ENCODE assay signal across 26 mouse cellular contexts in the genomic region with DNA sequence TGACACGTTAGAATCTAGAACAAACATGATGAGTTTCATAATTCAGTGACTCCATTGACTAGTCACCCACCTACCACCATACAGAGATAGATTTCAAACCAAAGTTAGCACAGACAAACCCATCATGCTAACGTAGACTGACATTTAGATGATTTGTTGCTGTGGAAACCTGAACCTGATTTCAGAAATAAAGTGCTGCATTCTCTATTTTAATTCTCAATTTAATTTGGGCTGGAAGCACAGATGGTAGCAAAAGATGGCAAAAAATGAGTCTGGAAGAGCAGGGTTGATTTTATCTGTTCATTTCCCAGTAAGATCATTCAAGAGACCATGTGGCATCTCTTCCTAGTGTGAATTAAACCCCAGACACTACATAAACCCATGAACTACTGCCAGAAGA.
A peak's percentile ranks its signal among the peaks of the same experiment; 100 is the strongest.
DNase-seq lines count a peak whose midpoint lies in the region; ATAC-seq and TF ChIP-seq lines count a peak whose summit lies in the region.
"Had no signal": no experiment of that assay in that cellular context is flagged by ENCODE, and none has a peak within 500 bp of the region (broad histone marks: within the 10 kb centered on the region; RNA-seq: fewer than 3 reads in every experiment).

No protein-coding gene starts in this region.

- peak; percentile 26 to 78 for DNase-seq in layer of hippocampus, adult 18-20 months (ENCODE audit: low spot score in 2 of 2)
- no peak for DNase-seq in layer of hippocampus, postnatal 25 days (ENCODE audit: extremely low spot score in 1 of 2, low spot score in 1 of 2)
- DNase-seq in layer of hippocampus, adult 2 months (ENCODE audit: low spot score in 2 of 2) = peak; percentile 55 to 77
- peak; percentile 22 to 94 for DNase-seq in left cerebral cortex, postnatal 25 days (ENCODE audit: low spot score in 2 of 2)
- no peak for DNase-seq in heart, postnatal 25 days (ENCODE audit: low spot score)
- DNase-seq: adrenal gland, adult 8-10 months; cerebellum, adult 11 months; gastrocnemius, postnatal 10 days; heart, adult 11 months; heart, postnatal 14 days; kidney, adult 11 months; lung, adult 2 months; midbrain, embryonic 14.5 days; right cerebral cortex, postnatal 14 days; thymus, postnatal 14 days had no signal

- no peak overlapping the region for H3K27ac ChIP-seq in forebrain, embryonic 13.5 days
- no peak overlapping the region for H3K27ac ChIP-seq in forebrain, embryonic 15.5 days (replicated peaks)
- no peak overlapping the region for H3K27ac ChIP-seq in layer of hippocampus, adult 2 months
- H3K27ac ChIP-seq: embryonic facial prominence, embryonic 15.5 days; hindbrain, embryonic 15.5 days; limb, embryonic 12.5 days; liver, embryonic 12.5 days had no signal

- TF ChIP-seq CTCF in layer of hippocampus, adult 2 months (conservative IDR thresholded peaks at IDR 0.05) = no peak

- no peaks in the 10 kb centered on the region for H3K4me1 ChIP-seq in forebrain, embryonic 13.5 days
- no peaks in the 10 kb centered on the region for H3K4me1 ChIP-seq in forebrain, embryonic 15.5 days
- H3K4me1 ChIP-seq: embryonic facial prominence, embryonic 15.5 days; heart, embryonic 12.5 days; hindbrain, embryonic 15.5 days; limb, embryonic 12.5 days; liver, embryonic 12.5 days; megakaryocyte, embryonic 14.5 days had no signal

- no peak overlapping the region for H3K4me3 ChIP-seq in forebrain, embryonic 13.5 days
- no peak overlapping the region for H3K4me3 ChIP-seq in forebrain, embryonic 15.5 days
- no peak overlapping the region for H3K4me3 ChIP-seq in layer of hippocampus, adult 2 months
- H3K4me3 ChIP-seq: embryonic facial prominence, embryonic 15.5 days; heart, embryonic 12.5 days; hindbrain, embryonic 15.5 days; limb, embryonic 12.5 days; liver, embryonic 12.5 days; megakaryocyte, embryonic 14.5 days; myocyte had no signal

- H3K9ac ChIP-seq in forebrain, embryonic 13.5 days = no peak overlapping the region
- no peak overlapping the region for H3K9ac ChIP-seq in forebrain, embryonic 15.5 days (replicated peaks)
- H3K9ac ChIP-seq: embryonic facial prominence, embryonic 15.5 days; heart, embryonic 12.5 days; hindbrain, embryonic 15.5 days; limb, embryonic 12.5 days; liver, embryonic 12.5 days had no signal

- H3K27me3 ChIP-seq in forebrain, embryonic 13.5 days = no peaks in the 10 kb centered on the region
- H3K27me3 ChIP-seq in forebrain, embryonic 15.5 days = no peaks in the 10 kb centered on the region
- H3K27me3 ChIP-seq: embryonic facial prominence, embryonic 15.5 days; heart, embryonic 12.5 days; hindbrain, embryonic 15.5 days; limb, embryonic 12.5 days; liver, embryonic 12.5 days; megakaryocyte, embryonic 14.5 days; Patski had no signal

- ATAC-seq in forebrain, embryonic 13.5 days = peak; percentile 38; the same call in 1 of the 2 replicates
- ATAC-seq in forebrain, embryonic 15.5 days (replicated peaks) = no peak; the same call in 1 of the 2 replicates
- no peak for ATAC-seq in inflammation-experienced regulatory T-cells, adult 6 months
- ATAC-seq: liver, embryonic 12.5 days; Patski had no signal

- intact Hi-C loops in left cerebral cortex, postnatal 25 days (cut with DNase I) = loop anchor here (1.0 to 10.0 kb wide), 2 partner anchors 25 to 702 kb away; partner anchors contain the start of gene Gria4
- intact Hi-C loops in heart, postnatal 25 days (cut with DNase I) = no loop called here

- no peak overlapping the region for H3K4me2 ChIP-seq in forebrain, embryonic 13.5 days
- no peak overlapping the region for H3K4me2 ChIP-seq in forebrain, embryonic 15.5 days (replicated peaks)
- H3K4me2 ChIP-seq: embryonic facial prominence, embryonic 15.5 days; heart, embryonic 12.5 days; hindbrain, embryonic 15.5 days; limb, embryonic 12.5 days; liver, embryonic 12.5 days had no signal

- H3K9me3 ChIP-seq in forebrain, embryonic 13.5 days (replicated peaks) = no peaks in the 10 kb centered on the region
- H3K9me3 ChIP-seq in forebrain, embryonic 15.5 days = no peaks in the 10 kb centered on the region
- H3K9me3 ChIP-seq: embryonic facial prominence, embryonic 15.5 days; heart, embryonic 12.5 days; hindbrain, embryonic 15.5 days; limb, embryonic 12.5 days; liver, embryonic 12.5 days; megakaryocyte, embryonic 14.5 days had no signal

- WGBS in forebrain, embryonic 13.5 days = 74% methylated on average over 2 of the region's 2 CpGs
- 61% methylated on average over 2 of the region's 2 CpGs for WGBS in forebrain, embryonic 15.5 days

- no peaks in the 10 kb centered on the region for H3K36me3 ChIP-seq in forebrain, embryonic 13.5 days (ENCODE audit: poor library complexity, severe bottlenecking)
- H3K36me3 ChIP-seq in forebrain, embryonic 15.5 days = no peaks in the 10 kb centered on the region
- H3K36me3 ChIP-seq: embryonic facial prominence, embryonic 15.5 days; heart, embryonic 12.5 days; hindbrain, embryonic 15.5 days; limb, embryonic 12.5 days; liver, embryonic 12.5 days had no signal

Comparison
In these comparisons a context has a peak if more than half of its experiments do, and no peak if none do; other contexts are left out.
1. DNase-seq: peak in layer of hippocampus, adult 18-20 months (2 of 2), layer of hippocampus, adult 2 months (2 of 2) and left cerebral cortex, postnatal 25 days (2 of 2); none in layer of hippocampus, postnatal 25 days (0 of 2) and heart, postnatal 25 days (single experiment).